Mouse (Mus musculus) liver, postnatal 0 days (tissue): ENCODE results near the gene Arhgef12.

Source experiments
- CTCF ChIP-seq: sonication (generic); IDR thresholded peaks from 2 replicates; pipeline ENCODE4 v1.5.1; 2016; ENCODE audit warnings: antibody characterized with exemption, low read depth
- EP300 ChIP-seq: IDR thresholded peaks from 2 replicates; pipeline ENCODE4 v1.6.1; 2016; ENCODE audit warnings: antibody characterized with exemption, low read depth, mild to moderate bottlenecking

- no peak for TF ChIP-seq CTCF
- TF ChIP-seq EP300, result no peak
Measured at GRCm38 (mm10) chr9:43083441-43084055, 23.5 kb downstream of the Arhgef12 start.
